Comparison of ENCODE assay signal across 9 mouse cellular contexts in the genomic region with DNA sequence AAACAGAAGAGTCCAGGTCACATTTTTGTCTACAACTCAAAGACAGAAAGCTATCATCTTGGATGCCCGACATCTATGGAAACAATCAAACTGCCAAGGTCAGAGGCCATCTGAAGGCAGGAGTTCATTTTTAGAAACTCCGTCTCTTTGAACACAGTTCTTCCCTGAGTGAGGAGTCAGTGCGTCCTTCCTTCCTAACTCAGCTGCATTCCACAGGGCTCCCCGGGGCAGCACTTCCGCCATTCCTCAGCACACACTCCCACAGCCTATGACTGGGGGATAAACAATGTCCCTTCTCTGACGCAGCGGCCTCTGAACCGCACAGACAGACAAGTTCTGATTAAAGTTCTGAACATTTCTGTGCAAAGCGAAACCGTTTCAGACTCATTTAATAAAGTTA. TPM values are rescaled to one million over a fixed set of nuclear protein-coding genes. Genes with fewer than 3 reads are reported as not detected.
A peak's percentile ranks its signal among the peaks of the same experiment; 100 is the strongest.
DNase-seq lines count a peak whose midpoint lies in the region; ATAC-seq lines count a peak whose summit lies in the region.
"Had no signal": no experiment of that assay in that cellular context is flagged by ENCODE, and none has a peak within 500 bp of the region (broad histone marks: within the 10 kb centered on the region; RNA-seq: fewer than 3 reads in every experiment).

No protein-coding gene starts in this region.

- peaks cover 12% of the 10 kb centered on the region; the same call in 1 of the 2 replicates for H3K4me1 ChIP-seq in limb, embryonic 11.5 days (ENCODE audit: control insufficient read depth, insufficient read depth, low read length)
- H3K4me1 ChIP-seq in midbrain, embryonic 15.5 days: peaks cover 16% of the 10 kb centered on the region

- 26% methylated on average over 10 of the region's 10 CpGs for WGBS in limb, embryonic 11.5 days
- WGBS in midbrain, embryonic 15.5 days: 19% methylated on average over 10 of the region's 10 CpGs

- no peak for ATAC-seq in limb, embryonic 11.5 days (ENCODE audit: insufficient number of reproducible peaks, low FRiP score, low TSS enrichment, low read depth)
- no peak for ATAC-seq in midbrain, embryonic 15.5 days (replicated peaks)

- peak; percentile 96 for DNase-seq in R1 (ENCODE audit: low read depth, low spot score)
- peak; percentile 69 for DNase-seq in embryo, embryonic 9.5 days (ENCODE audit: extremely low spot score)
- DNase-seq in heart, postnatal 4 days: peak; percentile 68
- DNase-seq in limb, embryonic 11.5 days (ENCODE audit: low spot score): peak; percentile 34
- DNase-seq in thymus, adult 18-20 months: no peak
- no peak for DNase-seq in left cerebral cortex, adult 8-10 months (ENCODE audit: low spot score in 2 of 2)
- DNase-seq in cerebellum, adult 11-12 months: no peak

- no peak overlapping the region for H3K4me3 ChIP-seq in limb, embryonic 11.5 days (ENCODE audit: low read depth, low read length)
- H3K4me3 ChIP-seq in midbrain, embryonic 15.5 days: no peak overlapping the region
- H3K4me3 ChIP-seq: neural tube, embryonic 12.5 days had no signal

- H3K27ac ChIP-seq in limb, embryonic 11.5 days (replicated peaks; ENCODE audit: low read depth, low read length): 0 out of 2 replicates have a peak overlapping the region, but pooled peaks have one; percentile 3
- peak overlapping the region; percentile 71 for H3K27ac ChIP-seq in midbrain, embryonic 15.5 days
- H3K27ac ChIP-seq: neural tube, embryonic 12.5 days had no signal

- H3K36me3 ChIP-seq in limb, embryonic 11.5 days (ENCODE audit: control insufficient read depth, insufficient read depth, low read length): peaks cover 5% of the 10 kb centered on the region; the same call in 1 of the 2 replicates
- H3K36me3 ChIP-seq in midbrain, embryonic 15.5 days (replicated peaks): peaks cover 20% of the 10 kb centered on the region

- H3K9me3 ChIP-seq in limb, embryonic 11.5 days (ENCODE audit: control insufficient read depth, low read length): no peaks in the 10 kb centered on the region
- no peaks in the 10 kb centered on the region for H3K9me3 ChIP-seq in midbrain, embryonic 15.5 days
- H3K9me3 ChIP-seq: neural tube, embryonic 12.5 days had no signal

- H3K4me2 ChIP-seq in limb, embryonic 11.5 days (ENCODE audit: low read depth, severe bottlenecking): no peak overlapping the region
- H3K4me2 ChIP-seq in midbrain, embryonic 15.5 days: no peak overlapping the region
- H3K4me2 ChIP-seq: neural tube, embryonic 12.5 days had no signal

- no peak overlapping the region for H3K9ac ChIP-seq in limb, embryonic 11.5 days (ENCODE audit: low read length)
- H3K9ac ChIP-seq in midbrain, embryonic 15.5 days: no peak overlapping the region; the same call in 1 of the 2 replicates
- H3K9ac ChIP-seq: neural tube, embryonic 12.5 days had no signal

- H3K27me3 ChIP-seq in limb, embryonic 11.5 days (ENCODE audit: control insufficient read depth, insufficient read depth, low read length): no peaks in the 10 kb centered on the region
- no peaks in the 10 kb centered on the region for H3K27me3 ChIP-seq in midbrain, embryonic 15.5 days (replicated peaks)
- H3K27me3 ChIP-seq: neural tube, embryonic 12.5 days had no signal

RNA-seq across cellular contexts. Expression of gene Gnpnat1, which starts 58.9 kb away (rescaled TPM):
- total RNA-seq in heart, postnatal 4 days (2021): 10 to 100 TPM; 11.3 to 15.5 TPM
- 54.7 and 58.3 TPM in 2 replicates for polyA plus RNA-seq in limb, embryonic 11.5 days (2014; fragmentation: Nextera tagmentation; extraction: Ambion mirVana)
- polyA plus RNA-seq in midbrain, embryonic 15.5 days (2015; fragmentation: Nextera tagmentation; extraction: Ambion mirVana): 26.3 and 30.2 TPM in 2 replicates
- total RNA-seq in left cerebral cortex, adult 8-10 months (2022): 10 to 100 TPM; 16.5 to 19.2 (median 18.6) TPM

Comparison
In these comparisons a context has a peak if more than half of its experiments do, and no peak if none do; other contexts are left out.
1. DNase-seq: peak in R1 (single experiment), embryo, embryonic 9.5 days (single experiment), heart, postnatal 4 days (single experiment) and limb, embryonic 11.5 days (single experiment); none in thymus, adult 18-20 months (0 of 2), left cerebral cortex, adult 8-10 months (0 of 2) and cerebellum, adult 11-12 months (single experiment).